Mouse (Mus musculus) left cerebral cortex, postnatal 10 days (tissue): ENCODE measurements around the gene Atg10. TPM values are rescaled to one million over a fixed set of nuclear protein-coding genes. Genes with fewer than 3 reads are reported as not detected.

ENCODE experiments used
- total RNA-seq, 2 experiments: library from RNA; stranded (reverse); gene quantifications; 2 replicates each; pipeline ENCODE4 v1.2.3; 2021

The Atg10 gene
- total RNA-seq, 2 experiments from 2014 or later: 11.9 to 14.8 TPM

Other genes starting within 250 kb of the Atg10 start
- 100 to 1,000 TPM; 177 to 178 TPM for gene Ssbp2, start 236.3 kb upstream of the Atg10 start, total RNA-seq